Mouse (Mus musculus): ENCODE data around the gene Adam12. TPM values are rescaled to one million over a fixed set of nuclear protein-coding genes. Genes with fewer than 3 reads are reported as not detected.

The Adam12 gene
- total RNA-seq, 2 experiments from 2014 or later: 3.5 to 4.9 TPM

GRCm38 (mm10) chr7:133970407-133970806 lies 261.5 kb downstream of the Adam12 start:
- no peak overlapping the region for H3K27ac ChIP-seq
- TF ChIP-seq CTCF (IDR thresholded peaks at IDR 0.05): no peak
- H3K4me3 ChIP-seq: no peak overlapping the region
- DNase-seq (ENCODE audit: extremely low spot score in 1 of 2, low spot score in 2 of 2): no peak
- intact Hi-C loops (cut with DNase I): no loop called here

DNA sequence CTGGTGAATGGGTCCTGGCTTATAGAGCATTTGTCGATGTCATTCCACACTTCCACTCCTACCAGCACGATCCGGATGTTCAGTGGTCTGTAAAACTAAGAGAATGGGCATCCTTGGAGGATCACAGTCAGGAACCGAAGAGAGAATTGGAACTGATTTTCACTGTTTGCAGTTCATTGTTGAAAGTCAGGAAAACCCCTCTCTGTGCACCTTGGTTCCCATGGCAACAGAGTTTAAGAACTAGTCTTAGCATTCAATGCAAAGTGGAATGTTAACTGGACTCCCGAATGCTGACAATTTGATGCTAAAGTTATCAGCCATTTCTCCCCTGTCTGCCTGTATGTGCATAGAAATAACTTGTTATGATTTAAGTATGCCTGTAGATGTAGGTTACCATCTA lies 264.0 kb downstream of the Adam12 start:
- no peak for TF ChIP-seq CTCF (IDR thresholded peaks at IDR 0.05)
- no peak overlapping the region for H3K4me3 ChIP-seq
- H3K27ac ChIP-seq: no peak overlapping the region
- DNase-seq (ENCODE audit: extremely low spot score in 1 of 2, low spot score in 2 of 2): no peak
- intact Hi-C loops (cut with DNase I): no loop called here

DNA sequence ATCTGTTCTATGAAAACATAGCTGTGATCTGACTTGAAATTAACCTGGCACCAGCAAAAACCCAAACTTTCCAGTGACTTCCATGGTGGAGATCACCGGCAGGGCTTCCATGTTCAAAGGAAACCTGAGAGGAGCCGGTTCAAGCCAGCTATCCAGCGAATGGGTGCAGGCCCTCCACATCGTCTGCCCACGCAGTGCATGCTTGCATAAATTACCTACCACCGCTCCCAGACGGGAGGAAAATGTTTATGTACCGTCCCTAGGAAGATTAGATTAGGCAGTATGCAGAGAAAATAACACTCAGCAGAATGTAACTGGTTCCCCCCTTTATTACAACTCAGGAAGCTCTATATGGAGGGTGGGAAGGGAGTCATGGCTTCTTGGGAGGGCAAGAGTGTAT lies 268.4 kb downstream of the Adam12 start:
- Histone ChIP-seq H3K4me3 (no peak overlapping the region), H3K27ac (no peak overlapping the region)
- DNase-seq (ENCODE audit: extremely low spot score in 1 of 2, low spot score in 2 of 2): no peak
- intact Hi-C loops (cut with DNase I): no loop called here
- TF ChIP-seq CTCF (IDR thresholded peaks at IDR 0.05): no peak

GRCm38 (mm10) chr7:133959200-133959599 lies 272.7 kb downstream of the Adam12 start:
- intact Hi-C loops (cut with DNase I): loop anchor here (1.0 to 10.0 kb wide), 2 partner anchors 264 to 386 kb away; no protein-coding TSS in a partner anchor
- peak; percentile 69 for TF ChIP-seq CTCF (IDR thresholded peaks at IDR 0.05)
- DNase-seq (ENCODE audit: extremely low spot score in 1 of 2, low spot score in 2 of 2): peak; percentile 29 to 52
- Histone ChIP-seq H3K27ac (no peak overlapping the region), H3K4me3 (no peak overlapping the region)

DNA sequence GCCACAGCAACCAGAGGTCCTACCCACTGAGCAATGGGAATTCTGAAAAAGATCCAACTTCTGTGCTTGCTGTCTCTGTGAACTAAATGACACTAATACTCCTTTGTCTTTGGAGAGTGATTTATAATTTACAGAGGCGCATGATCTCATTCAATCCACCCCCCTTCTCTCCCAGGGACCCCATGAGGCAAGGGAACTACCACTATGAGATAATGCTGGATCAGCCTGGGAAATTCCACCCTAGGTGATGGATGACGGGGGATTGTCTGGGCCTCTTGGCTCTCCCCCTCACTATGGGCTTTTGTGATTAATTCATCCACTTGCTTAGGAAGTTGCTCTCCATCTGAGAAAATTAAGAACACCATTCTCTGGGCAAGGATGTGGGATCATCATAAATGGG lies 274.1 kb downstream of the Adam12 start:
- Histone ChIP-seq H3K4me3 (no peak overlapping the region), H3K27ac (no peak overlapping the region)
- TF ChIP-seq CTCF (IDR thresholded peaks at IDR 0.05): no peak
- intact Hi-C loops (cut with DNase I): loop anchor here (10.0 kb wide), 1 partner anchor 387 kb away; no protein-coding TSS in a partner anchor
- no peak for DNase-seq (ENCODE audit: extremely low spot score in 1 of 2, low spot score in 2 of 2)

- H3K27ac ChIP-seq: no peak overlapping the region
- intact Hi-C loops (cut with DNase I): loop anchor here (10.0 kb wide), 1 partner anchor 390 kb away; no protein-coding TSS in a partner anchor
- H3K4me3 ChIP-seq: no peak overlapping the region
- no peak for TF ChIP-seq CTCF (IDR thresholded peaks at IDR 0.05)
- no peak for DNase-seq (ENCODE audit: extremely low spot score in 1 of 2, low spot score in 2 of 2)
These were observed 277.5 kb downstream of the Adam12 start for GRCm38 (mm10) chr7:133954111-133955091.

DNA sequence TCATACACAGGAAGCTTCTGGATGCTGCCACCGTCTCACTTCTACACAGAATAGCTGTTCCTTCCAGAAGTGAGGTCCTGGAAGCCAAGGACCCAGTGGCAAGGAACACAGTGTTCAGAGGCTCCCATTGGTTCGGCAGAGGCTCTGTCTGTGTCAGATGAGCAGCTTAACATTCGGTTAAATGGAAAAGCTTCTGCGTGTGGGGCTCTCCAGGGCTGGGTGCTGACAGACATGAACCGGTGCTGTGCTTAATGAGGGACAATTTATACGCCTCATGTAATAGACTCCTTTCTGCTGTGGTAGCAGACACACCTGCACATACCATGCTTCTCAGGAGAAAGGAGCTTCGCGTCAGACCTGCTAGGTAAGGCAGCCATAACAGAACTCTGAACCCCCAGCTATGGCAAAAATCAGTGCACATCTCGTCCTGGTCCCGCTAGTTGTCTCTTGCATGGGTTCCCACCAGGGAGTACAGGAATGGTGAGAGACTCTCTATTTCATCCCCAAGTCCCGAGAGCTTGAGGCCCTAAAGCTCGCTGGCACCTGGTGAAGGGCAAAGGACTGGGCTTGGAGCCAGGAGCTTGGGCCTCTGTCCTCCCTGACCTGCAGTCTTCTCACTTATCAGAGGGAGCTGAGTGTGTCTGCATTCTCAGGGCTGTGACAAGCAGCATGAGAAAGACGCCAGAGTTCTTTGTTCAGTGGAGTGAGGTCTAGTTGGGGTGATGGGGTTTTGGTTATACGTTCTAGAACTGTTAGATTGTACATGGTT lies 280.0 kb downstream of the Adam12 start:
- Histone ChIP-seq H3K27ac (no peak overlapping the region), H3K4me3 (no peak overlapping the region)
- no peak for DNase-seq (ENCODE audit: extremely low spot score in 1 of 2, low spot score in 2 of 2)
- intact Hi-C loops (cut with DNase I): loop anchor here (10.0 kb wide), 1 partner anchor 393 kb away; no protein-coding TSS in a partner anchor
- no peak for TF ChIP-seq CTCF (IDR thresholded peaks at IDR 0.05)

GRCm38 (mm10) chr7:133947360-133947759 lies 284.6 kb downstream of the Adam12 start:
- TF ChIP-seq CTCF (IDR thresholded peaks at IDR 0.05): no peak
- intact Hi-C loops (cut with DNase I): no loop called here

DNA sequence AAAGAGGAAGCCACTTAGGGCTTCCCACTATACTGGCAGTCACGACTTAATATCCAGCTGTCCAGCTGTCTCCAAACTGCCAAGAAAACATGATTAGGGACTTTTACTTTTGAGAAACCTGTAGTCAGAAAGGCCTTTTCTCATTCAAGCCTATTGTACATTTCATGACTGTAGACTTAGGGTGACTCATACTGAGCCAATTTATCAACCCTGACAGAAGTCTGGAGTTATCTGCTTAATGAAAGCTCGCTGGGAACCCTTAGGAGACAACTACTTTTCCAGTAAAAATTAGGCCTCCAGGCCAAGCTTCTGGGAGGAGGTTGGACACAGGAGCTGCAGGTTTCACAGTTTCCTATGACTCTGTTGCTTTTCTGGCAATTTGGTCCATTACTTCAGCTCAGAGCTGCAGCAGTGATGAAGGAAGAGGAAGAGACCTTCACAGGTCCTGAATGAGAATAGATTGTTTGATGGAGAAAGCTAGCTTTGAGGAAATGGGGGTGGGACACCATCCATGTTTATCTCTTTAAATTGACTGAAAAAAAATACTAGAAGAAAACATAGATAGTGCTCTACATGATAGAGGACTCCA lies 285.1 kb downstream of the Adam12 start:
- Histone ChIP-seq H3K27ac (no peak overlapping the region), H3K4me3 (no peak overlapping the region)
- intact Hi-C loops (cut with DNase I): no loop called here
- DNase-seq (ENCODE audit: extremely low spot score in 1 of 2, low spot score in 2 of 2): no peak
- TF ChIP-seq CTCF (IDR thresholded peaks at IDR 0.05): no peak

More at GRCm38 (mm10) chr7:133947360-133947759, 284.6 kb downstream of the Adam12 start:
- Histone ChIP-seq H3K4me3 (no peak overlapping the region), H3K27ac (no peak overlapping the region)
- DNase-seq (ENCODE audit: extremely low spot score in 1 of 2, low spot score in 2 of 2): no peak

DNA sequence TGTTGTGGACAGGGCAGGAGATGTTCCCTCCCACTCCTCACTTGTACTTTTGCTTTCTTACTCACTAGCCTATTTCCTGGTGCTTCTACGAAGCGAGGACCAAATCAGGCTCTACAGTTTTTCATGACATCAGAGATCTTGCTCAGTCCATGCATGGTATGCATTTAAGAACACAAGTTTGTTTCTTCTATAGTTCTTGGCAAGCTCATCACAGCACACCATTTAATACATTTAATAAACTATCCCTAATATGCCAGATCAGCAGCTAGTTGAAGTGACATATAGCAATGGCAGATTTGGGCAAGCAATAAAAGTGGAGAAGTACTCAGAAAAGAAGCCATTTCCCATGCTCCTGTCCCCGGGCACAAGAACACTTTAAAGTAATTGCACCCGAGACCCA lies 285.8 kb downstream of the Adam12 start:
- no peak for TF ChIP-seq CTCF (IDR thresholded peaks at IDR 0.05)
- intact Hi-C loops (cut with DNase I): no loop called here
- H3K27ac ChIP-seq: no peak overlapping the region
- no peak for DNase-seq (ENCODE audit: extremely low spot score in 1 of 2, low spot score in 2 of 2)
- H3K4me3 ChIP-seq: no peak overlapping the region

DNA sequence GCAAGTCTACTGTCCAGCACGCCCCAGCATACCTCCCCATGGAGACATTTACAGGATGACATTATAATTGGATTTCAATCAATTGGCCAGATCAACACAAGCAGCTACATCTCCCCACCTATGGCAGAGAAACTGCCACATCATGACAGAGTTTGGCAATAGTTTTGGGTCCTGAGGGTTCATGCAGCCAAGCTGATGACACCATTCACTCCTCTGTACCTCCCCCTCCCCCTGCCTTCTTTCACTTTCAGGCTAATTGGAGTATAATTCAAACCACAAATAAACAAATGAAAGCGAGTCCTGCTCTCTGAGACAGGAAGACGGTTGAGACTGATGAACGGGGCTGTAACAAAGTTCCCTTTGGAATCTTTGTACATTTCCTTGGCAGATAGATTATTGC lies 291.5 kb downstream of the Adam12 start:
- Histone ChIP-seq H3K4me3 (no peak overlapping the region), H3K27ac (no peak overlapping the region)
- TF ChIP-seq CTCF (IDR thresholded peaks at IDR 0.05): no peak
- DNase-seq (ENCODE audit: extremely low spot score in 1 of 2, low spot score in 2 of 2): no peak
- intact Hi-C loops (cut with DNase I): no loop called here

Measured in left cerebral cortex, adult 2 months (tissue).